Mouse (Mus musculus): Measurements from ENCODE around the gene Sema4d. TPM values are rescaled to one million over a fixed set of nuclear protein-coding genes. Genes with fewer than 3 reads are reported as not detected.

The Sema4d gene
- polyA plus RNA-seq (2021; fragmentation: Nextera tagmentation), result 31.9 TPM in 2 replicates
- long read RNA-seq, experiment 1, full-length matches to known transcripts, result 23 of 163 reads
- long read RNA-seq, experiment 1, partial matches to known transcripts, result 32 of 163 reads
- long read RNA-seq, experiment 1, other reads (novel, unspliced or antisense), result 108 of 163 reads
- long read RNA-seq, experiment 2, full-length matches to known transcripts, result 2 of 22 reads
- long read RNA-seq, experiment 2, partial matches to known transcripts, result 10 of 22 reads
- long read RNA-seq, experiment 2, other reads (novel, unspliced or antisense), result 10 of 22 reads

GRCm38 (mm10) chr13:51793425-51793891, at the start of gene Sema4d:
Gene Sema4d (minus strand): TSS chr13:51793747.

GRCm38 (mm10) chr13:51651408-51652064, 142.0 kb downstream of the Sema4d start, which contains the start of gene Secisbp2:
Gene Secisbp2 (plus strand): TSS chr13:51651697.

GRCm38 (mm10) chr13:51644829-51645789, 148.4 kb downstream of the Sema4d start, which contains the start of gene Cks2:
Gene Cks2 (plus strand): TSS chr13:51645232.

Other genes with a start within 250 kb of the Sema4d start
- gene Shc3, start 224.3 kb downstream of the Sema4d start, polyA plus RNA-seq (2021; fragmentation: Nextera tagmentation), result 6.0 and 69.1 TPM in 2 replicates
- 6.3 and 7.1 TPM in 2 replicates for gene Cks2, start 148.5 kb downstream of the Sema4d start, polyA plus RNA-seq (2021; fragmentation: Nextera tagmentation)
- gene Secisbp2, start 142.1 kb downstream of the Sema4d start, polyA plus RNA-seq (2021; fragmentation: Nextera tagmentation), result 10.7 and 19.6 TPM in 2 replicates
- 82.9 and 86.5 TPM in 2 replicates for gene Gadd45g, start 52.9 kb upstream of the Sema4d start, polyA plus RNA-seq (2021; fragmentation: Nextera tagmentation)

All from left cerebral cortex, adult 6 months (tissue).